ENCODE assay signal across 11 mouse cellular contexts in the genomic region with DNA sequence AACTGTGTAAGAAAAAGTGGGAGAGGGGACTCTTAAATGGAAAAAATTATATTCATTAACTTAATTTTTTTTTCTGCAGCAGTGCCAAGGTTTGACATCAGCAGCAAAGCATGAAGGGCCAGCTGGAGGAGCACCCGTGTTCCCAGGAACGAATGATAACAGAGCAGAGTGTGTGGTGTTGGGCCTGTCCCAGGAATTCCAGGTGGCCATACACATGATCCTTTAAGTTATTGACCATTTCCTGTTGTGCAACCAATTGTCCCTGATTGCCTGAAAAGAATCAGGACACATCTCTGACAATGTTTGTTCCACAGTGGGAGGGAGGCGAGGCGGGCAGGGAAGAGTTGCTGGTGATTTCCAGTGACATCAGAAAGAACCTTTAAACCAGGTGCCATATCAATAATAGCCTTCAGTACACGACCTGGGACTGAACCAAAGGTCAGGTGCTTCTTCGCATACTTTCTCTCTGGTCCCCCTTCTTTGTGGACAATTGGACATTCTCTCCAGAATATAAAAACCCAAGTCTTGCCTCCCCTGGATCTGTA.
"Had no signal": no experiment of that assay in that cellular context is flagged by ENCODE, and none has a peak within 500 bp of the region (broad histone marks: within the 10 kb centered on the region; RNA-seq: fewer than 3 reads in every experiment).

No protein-coding gene starts in this region.

- H3K27me3 ChIP-seq: limb, embryonic 15.5 days; liver, embryonic 13.5 days had no signal

- DNase-seq: kidney, postnatal 25 days; layer of hippocampus, adult 9-11 months; layer of hippocampus, postnatal 36 days; liver, embryonic 13.5 days; lung, adult 18-20 months; right cerebral cortex, postnatal 4 days; spleen, adult 18-20 months; thymus, adult 18-20 months; thymus, postnatal 14 days had no signal

- H3K27ac ChIP-seq: limb, embryonic 15.5 days; liver, embryonic 13.5 days; neural tube, embryonic 12.5 days had no signal

- H3K9me3 ChIP-seq: limb, embryonic 15.5 days; liver, embryonic 13.5 days; neural tube, embryonic 12.5 days had no signal

- H3K9ac ChIP-seq: limb, embryonic 15.5 days; liver, embryonic 13.5 days; neural tube, embryonic 12.5 days had no signal

- H3K4me1 ChIP-seq: liver, embryonic 13.5 days had no signal

- H3K36me3 ChIP-seq: limb, embryonic 15.5 days; liver, embryonic 13.5 days; neural tube, embryonic 12.5 days had no signal

- H3K4me3 ChIP-seq: limb, embryonic 15.5 days; liver, embryonic 13.5 days; neural tube, embryonic 12.5 days had no signal

- H3K4me2 ChIP-seq: limb, embryonic 15.5 days; liver, embryonic 13.5 days; neural tube, embryonic 12.5 days had no signal
